Mouse (Mus musculus) ES-E14 (cell line): Measurements from ENCODE around the gene Snn. TPM values are rescaled to one million over a fixed set of nuclear protein-coding genes. Genes with fewer than 3 reads are reported as not detected.

Experiments used
- DNase-seq: peaks from one replicate; pipeline ENCODE4 v3.0.0-alpha.2; 2013; ENCODE audit warnings: low read depth, low spot score
- H3K27ac ChIP-seq: 2 replicates; pipeline ENCODE4 v1.5.1; 2012; ENCODE audit warnings: low read depth, mild to moderate bottlenecking, low read length, moderate library complexity, mixed read lengths; ENCODE audit not compliant: poor library complexity, insufficient read depth, severe bottlenecking
- H3K36me3 ChIP-seq: 2 replicates; pipeline ENCODE4 v1.6.1; 2012; ENCODE audit warnings: mild to moderate bottlenecking, low read length, moderate library complexity, mixed read lengths; ENCODE audit not compliant: control insufficient read depth, poor library complexity, insufficient read depth, severe bottlenecking
- H3K4me1 ChIP-seq, 2 experiments: fragments of 150-350 bp in 1 of 2; sonication (generic) in 1 of 2; 2 replicates each; pipeline ENCODE4 v1.6.1; 2012; ENCODE audit warnings: low read length in 2 of 2, mild to moderate bottlenecking in 1 of 2, mixed read lengths in 1 of 2; ENCODE audit not compliant: control insufficient read depth in 2 of 2, insufficient read depth in 2 of 2, poor library complexity in 1 of 2
- H3K4me3 ChIP-seq, 2 experiments: fragments of 150-350 bp in 1 of 2; sonication (generic) in 1 of 2; 2 replicates each; pipeline ENCODE4 v1.5.1; 2012; ENCODE audit warnings: low read length in 2 of 2, low read depth in 1 of 2, mild to moderate bottlenecking in 1 of 2, mixed read lengths in 1 of 2; ENCODE audit not compliant: insufficient read depth in 1 of 2, poor library complexity in 1 of 2, severe bottlenecking in 1 of 2
- H3K9ac ChIP-seq: 2 replicates; pipeline ENCODE4 v1.6.1; 2012; ENCODE audit warnings: low read depth, mild to moderate bottlenecking, low read length, mixed read lengths; ENCODE audit not compliant: poor library complexity, insufficient read depth, severe bottlenecking
- H3K9me3 ChIP-seq: fragments of 150-350 bp; sonication (generic); 2 replicates; pipeline ENCODE4 v1.6.1; 2012; ENCODE audit warnings: low read depth, mild to moderate bottlenecking, low read length; ENCODE audit not compliant: control insufficient read depth, insufficient read depth
- CHD2 ChIP-seq: IDR thresholded peaks from 2 replicates; pipeline ENCODE4 v1.6.1; 2014; ENCODE audit warnings: mild to moderate bottlenecking, low read depth, low read length, inconsistent platforms
- HCFC1 ChIP-seq: IDR thresholded peaks from 2 replicates; pipeline ENCODE4 v1.6.1; 2012; ENCODE audit warnings: low read length, inconsistent platforms, borderline replicate concordance; ENCODE audit not compliant: insufficient read depth
- MAFK ChIP-seq: IDR thresholded peaks from 2 replicates; pipeline ENCODE4 v1.6.1; 2014; ENCODE audit warnings: mild to moderate bottlenecking, low read depth, low read length, inconsistent platforms; ENCODE audit not compliant: insufficient read depth
- ZC3H11A ChIP-seq: IDR thresholded peaks from 2 replicates; pipeline ENCODE4 v1.6.1; 2012; ENCODE audit warnings: low read depth, mild to moderate bottlenecking, inconsistent platforms, low read length, borderline replicate concordance
- ZNF384 ChIP-seq: IDR thresholded peaks from 2 replicates; pipeline ENCODE4 v1.6.1; 2012; ENCODE audit warnings: low read depth, low read length, inconsistent platforms
- in situ Hi-C, 2 experiments: fragments of 600-800 bp; cut with MboI; formaldehyde crosslinking; loops; one replicate each; pipeline ENCODE4 v1.15.1; 2025; ENCODE audit warnings: low sequenced_read_pairs in 2 of 2, inconsistent platforms in 1 of 2; ENCODE audit not compliant: unreplicated experiment in 2 of 2
- total RNA-seq: library from RNA; depleted of rRNA; stranded (reverse); fragments of 300-350 nt; gene quantifications from 2 replicates; pipeline ENCODE4 v1.2.3, GENCODE M21; 2012

Gene Snn
- total RNA-seq, 1 experiment: 10.2 TPM

DNA sequence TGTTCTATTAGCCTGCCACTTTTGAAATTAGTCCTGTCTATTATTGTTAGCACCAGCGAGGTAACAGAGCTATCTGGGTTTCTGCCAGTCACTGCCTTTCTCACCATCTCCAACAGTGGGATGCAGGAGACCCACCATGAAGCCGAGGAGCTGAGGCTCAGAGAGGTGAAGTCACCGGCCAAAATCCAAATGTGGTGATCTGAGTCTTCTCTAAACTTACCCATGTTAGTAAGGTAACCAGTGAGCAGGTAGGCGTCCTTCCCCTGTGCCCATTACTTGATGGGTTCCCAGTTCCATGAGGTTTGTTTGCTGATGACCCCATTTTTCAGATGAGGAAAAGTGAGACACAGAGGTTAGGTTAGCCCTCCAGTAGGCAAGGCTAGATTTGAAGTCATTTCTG is 3.6 kb downstream of the Snn start:
- in situ Hi-C loops: no loop called here
- no peak for TF ChIP-seq ZNF384
- no peak for TF ChIP-seq ZC3H11A
- TF ChIP-seq HCFC1: no peak
- no peak for TF ChIP-seq CHD2
- TF ChIP-seq MAFK: no peak
- DNase-seq: no peak
- no peak overlapping the region for H3K4me3 ChIP-seq
- no peaks in the 10 kb centered on the region for H3K9me3 ChIP-seq
- H3K36me3 ChIP-seq: no peaks in the 10 kb centered on the region
- H3K4me1 ChIP-seq: peaks cover 0 to 2% of the 10 kb centered on the region in 2 experiments; a peak in 1 of 4 replicates
- H3K9ac ChIP-seq: no peak overlapping the region
- H3K27ac ChIP-seq: no peak overlapping the region

GRCm38 (mm10) chr16:11064742-11065141 is 4.0 kb downstream of the Snn start:
- Histone ChIP-seq H3K4me1 (peaks cover 0 to 2% of the 10 kb centered on the region in 2 experiments; a peak in 1 of 4 replicates), H3K9ac (no peak overlapping the region), H3K27ac (no peak overlapping the region), H3K9me3 (no peaks in the 10 kb centered on the region), H3K36me3 (no peaks in the 10 kb centered on the region), H3K4me3 (no peak overlapping the region)
- no peak for TF ChIP-seq HCFC1
- no peak for TF ChIP-seq CHD2
- no peak for DNase-seq
- in situ Hi-C loops: no loop called here

DNA sequence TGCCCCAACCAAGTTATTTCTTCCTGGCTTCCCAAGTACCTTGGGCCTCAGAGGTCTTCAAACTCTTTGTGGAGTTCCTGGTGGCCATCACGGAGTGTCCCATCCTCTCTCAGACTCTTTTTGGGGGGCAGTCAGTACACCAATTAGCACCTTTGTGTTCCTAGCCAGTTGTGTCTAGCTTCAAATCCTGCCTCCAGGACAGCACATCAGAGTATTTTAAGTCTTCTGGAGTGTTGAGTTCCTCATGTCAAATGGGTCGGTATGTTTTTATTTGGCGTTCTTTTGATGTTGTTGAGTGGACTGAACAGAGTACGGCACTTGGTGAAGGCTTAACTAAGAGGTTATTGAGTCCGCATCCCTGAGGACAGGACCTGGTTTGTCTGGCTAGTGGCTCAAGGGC is 4.7 kb downstream of the Snn start:
- no peaks in the 10 kb centered on the region for H3K9me3 ChIP-seq
- no peak overlapping the region for H3K27ac ChIP-seq
- DNase-seq: no peak
- no peak overlapping the region for H3K9ac ChIP-seq
- TF ChIP-seq HCFC1: no peak
- no peak for TF ChIP-seq ZNF384
- TF ChIP-seq ZC3H11A: no peak
- no peak for TF ChIP-seq CHD2
- no peak for TF ChIP-seq MAFK
- H3K36me3 ChIP-seq: no peaks in the 10 kb centered on the region
- H3K4me3 ChIP-seq: peak overlapping the region; percentile 53 to 66; a peak in 3 of 4 replicates
- H3K4me1 ChIP-seq: peaks cover 0 to 2% of the 10 kb centered on the region in 2 experiments; a peak in 1 of 4 replicates
- in situ Hi-C loops: no loop called here

GRCm38 (mm10) chr16:11066029-11066832 is 5.5 kb downstream of the Snn start, which contains the start of gene Litaf:
Gene Litaf (minus strand): TSS chr16:11066157.
- TF ChIP-seq ZNF384: no peak
- no peak for TF ChIP-seq MAFK
- TF ChIP-seq ZC3H11A: no peak
- Histone ChIP-seq H3K4me1 (peaks cover 0 to 2% of the 10 kb centered on the region in 2 experiments; a peak in 1 of 4 replicates), H3K27ac (no peak within 1 kb of the TSS), H3K36me3 (no peaks in the 10 kb centered on the region), H3K9ac (peak within 1 kb of the TSS; percentile 91), H3K4me3 (peak within 1 kb of the TSS; percentile 96 to 100), H3K9me3 (no peaks in the 10 kb centered on the region)
- in situ Hi-C loops: no loop called here
- peak; percentile 95 for DNase-seq
